Mouse (Mus musculus): ENCODE results near the gene Xcr1.

The Xcr1 gene

DNA sequence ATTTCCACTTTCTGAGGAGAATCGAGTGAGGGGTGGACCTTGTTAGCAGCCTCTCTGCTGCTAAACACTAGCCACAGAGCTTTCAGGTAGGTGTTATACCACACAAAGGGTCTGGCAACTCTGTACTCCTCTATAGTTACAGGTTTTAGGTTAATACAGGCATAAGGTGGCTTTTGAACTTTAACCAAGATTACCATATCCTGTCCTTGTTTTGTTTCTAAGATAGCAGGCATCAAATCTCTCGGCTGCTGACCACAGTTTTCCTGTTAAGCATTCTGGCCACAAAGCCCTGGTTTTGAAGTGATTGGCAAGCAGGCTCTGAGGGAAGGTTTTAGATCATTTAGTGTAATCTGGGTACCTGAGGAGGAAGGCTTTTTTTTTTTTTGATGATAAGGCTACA is 47.5 kb downstream of the Xcr1 start:
- DNase-seq: no peak

DNA sequence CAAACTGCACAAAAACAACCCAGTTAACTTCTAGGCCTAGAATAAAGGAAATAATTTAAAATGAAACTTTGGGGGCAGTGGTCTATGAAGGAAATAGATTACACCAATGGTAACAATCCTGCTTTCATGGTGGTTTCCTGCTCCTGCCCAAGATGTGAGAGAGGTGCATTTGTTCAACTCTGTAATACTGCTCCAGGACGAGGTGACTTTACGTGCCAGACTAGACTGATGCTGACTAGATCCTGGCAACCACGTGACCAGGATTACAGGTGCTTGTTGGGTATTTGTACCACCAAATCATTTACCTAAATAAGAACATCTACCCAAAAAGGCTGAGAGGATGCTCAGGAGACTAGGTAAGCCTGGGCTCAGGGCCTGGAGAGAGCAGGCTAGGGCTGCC is 50.0 kb downstream of the Xcr1 start:
- no peak for DNase-seq

DNA sequence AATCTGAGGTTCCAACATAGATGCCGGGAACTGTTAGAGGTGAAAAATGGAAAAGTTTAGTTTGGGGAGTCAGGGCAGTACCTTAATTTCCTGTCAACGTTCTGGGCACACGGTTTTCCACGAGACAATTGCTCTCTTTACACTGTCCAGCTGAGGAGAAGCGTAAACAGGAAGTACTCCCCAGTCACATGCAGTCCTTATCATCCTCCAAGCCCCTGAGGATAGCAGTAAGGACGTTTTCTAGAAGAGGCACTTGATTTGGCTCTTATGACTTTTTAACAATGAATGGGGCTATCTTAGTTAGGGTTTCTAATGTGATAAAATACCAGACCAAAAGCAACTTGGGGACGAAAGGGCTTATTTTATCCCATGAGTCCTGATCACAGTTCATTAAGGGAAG is 53.2 kb downstream of the Xcr1 start:
- DNase-seq: no peak

DNA sequence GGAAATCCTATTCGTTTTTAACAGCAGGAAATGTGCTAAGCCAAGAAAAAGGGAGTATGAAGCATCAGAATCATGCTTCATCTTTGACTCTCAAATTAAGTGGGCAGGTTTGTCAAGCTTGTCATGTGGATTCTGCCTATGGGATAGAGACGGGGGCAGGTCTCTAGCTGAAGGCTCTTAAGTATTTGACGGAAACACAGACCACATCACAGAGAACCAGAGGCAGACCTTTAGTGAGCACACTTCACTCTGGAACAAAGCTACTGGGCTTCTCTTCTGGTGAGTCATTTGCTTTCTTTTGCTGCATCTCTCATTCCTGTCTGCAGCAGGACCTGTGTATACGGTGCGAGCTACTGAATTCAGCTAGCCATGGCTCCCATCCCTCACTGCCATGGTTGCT is 55.6 kb downstream of the Xcr1 start, which contains the start of gene Cxcr6:
Cxcr6 (plus strand) TSS at position 209 of the 400 bp plus-strand sequence.
- DNase-seq: no peak

DNA sequence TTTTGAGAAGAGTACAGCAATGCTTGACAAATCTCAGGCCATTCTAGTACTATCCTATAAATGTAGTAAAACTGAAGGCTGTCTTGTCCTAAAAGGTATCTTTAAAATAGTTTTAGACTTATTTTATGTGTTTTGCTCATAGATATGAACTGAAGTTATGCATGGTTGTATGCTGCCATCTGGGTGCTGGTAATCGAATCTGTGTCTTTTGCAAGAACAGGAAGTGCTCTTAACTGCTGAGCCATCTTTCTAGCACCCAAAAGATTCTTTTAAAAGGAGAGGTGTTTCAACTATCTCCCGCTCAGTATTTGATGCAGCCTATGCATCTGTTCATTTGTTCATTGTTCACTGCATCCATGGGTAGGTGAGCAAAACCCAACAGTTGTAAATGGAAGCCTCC is 56.6 kb downstream of the Xcr1 start:
- DNase-seq: no peak

DNA sequence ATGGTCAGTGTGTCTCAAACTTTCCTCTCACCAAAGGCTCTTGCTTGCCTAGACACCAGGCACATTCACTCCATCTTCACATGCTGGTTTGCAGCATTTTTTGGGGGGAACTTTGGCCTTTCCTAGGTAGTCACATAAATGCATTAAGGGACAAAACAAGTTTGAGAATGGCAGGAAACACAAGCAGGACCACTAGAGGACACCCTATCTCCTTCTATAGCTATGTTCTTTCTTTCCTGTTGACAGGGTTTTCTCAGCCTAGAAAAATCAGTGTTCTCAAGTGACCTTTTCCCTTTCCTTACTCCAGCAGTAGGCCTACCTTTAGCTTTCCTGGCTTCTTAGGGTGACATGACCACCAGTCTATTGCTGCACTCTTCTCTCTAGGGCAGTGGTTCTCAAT is 58.9 kb downstream of the Xcr1 start:
- DNase-seq: no peak

DNA sequence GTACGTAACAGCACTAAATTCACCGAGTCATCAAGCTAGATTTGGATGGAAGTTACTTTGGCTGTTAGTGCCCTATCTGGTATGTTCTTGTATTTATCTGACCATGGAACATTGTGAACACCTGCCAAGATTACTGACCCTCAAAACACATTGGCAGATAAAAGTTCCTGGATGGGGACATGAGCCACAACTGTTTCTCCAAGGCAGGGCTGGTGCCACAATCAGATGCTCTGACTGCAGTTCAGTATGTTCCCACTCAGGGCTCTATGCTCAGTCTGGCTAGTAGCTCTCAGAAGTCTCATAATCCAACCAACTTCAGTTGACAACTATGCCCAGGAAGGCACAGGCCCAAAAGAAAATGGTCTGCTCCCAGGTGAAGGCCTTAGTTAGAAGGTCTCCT is 59.4 kb downstream of the Xcr1 start:
- no peak for DNase-seq

Data from kidney, adult 11 months (tissue).